Mouse (Mus musculus) brain, embryonic 18.5 days (tissue): Measurements from ENCODE around the gene Spats2.

Experiments used
- DNase-seq: peaks from one replicate; pipeline ENCODE4 v3.0.0-alpha.2; 2012; ENCODE audit warnings: low read depth, low spot score

The Spats2 gene

DNA sequence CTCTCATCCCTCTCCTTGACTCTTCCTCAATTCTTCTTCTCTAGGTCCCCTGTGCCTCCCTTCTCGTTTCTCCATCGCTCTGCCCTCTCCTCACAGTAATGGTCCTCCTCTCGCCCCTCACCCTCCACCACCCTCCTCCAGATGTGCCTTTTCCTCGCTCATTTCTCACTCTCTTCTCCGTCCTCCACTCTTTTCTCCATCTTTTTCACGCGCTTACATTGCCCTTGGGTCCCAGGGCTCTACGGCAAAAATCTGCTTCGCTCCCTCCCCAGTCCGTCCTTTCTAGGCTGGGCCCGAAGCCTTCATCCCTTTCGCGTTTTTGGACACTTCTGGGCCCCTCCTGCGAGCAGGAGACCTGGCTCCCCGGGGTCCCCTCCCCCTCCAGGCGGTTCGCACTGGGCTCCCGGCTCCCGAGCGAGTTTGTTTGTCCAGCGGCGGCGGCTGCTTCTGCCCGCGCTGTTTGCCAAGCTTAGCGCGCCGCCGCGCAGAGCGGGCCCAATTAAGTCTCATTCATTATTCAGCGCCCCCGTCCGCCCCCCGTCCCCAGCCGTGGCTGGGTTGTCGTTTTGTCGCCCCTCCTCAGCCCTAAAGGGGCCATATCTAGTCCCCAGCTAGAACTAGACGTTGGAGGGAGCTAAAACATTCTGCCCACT lies 27.8 kb upstream of the Spats2 start:
- no peak for DNase-seq

GRCm38 (mm10) chr15:99098493-99098861 lies 27.2 kb upstream of the Spats2 start:
- DNase-seq, result no peak

- no peak for DNase-seq
Measured at GRCm38 (mm10) chr15:99099139-99099556, 26.6 kb upstream of the Spats2 start.

DNA sequence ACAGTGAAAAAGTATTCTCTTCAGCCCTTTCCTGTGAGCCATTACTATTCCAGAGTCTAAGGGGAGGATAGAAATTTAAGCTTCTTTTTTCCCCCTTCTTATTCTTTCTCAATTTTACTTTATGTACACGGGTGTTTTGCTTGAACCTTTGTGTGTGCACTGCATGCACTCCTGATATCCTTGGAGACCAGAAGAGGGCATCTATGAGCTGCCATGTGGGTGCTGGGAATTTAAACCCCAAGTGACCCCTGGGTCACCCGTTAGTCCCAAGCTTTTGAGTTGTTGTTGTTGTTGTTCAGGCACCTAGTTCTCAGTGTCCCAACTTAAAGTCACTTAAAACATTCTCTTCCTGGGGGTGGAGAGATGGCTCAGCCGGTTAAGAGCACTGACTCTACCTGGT lies 25.7 kb upstream of the Spats2 start:
- DNase-seq, result no peak

GRCm38 (mm10) chr15:99105238-99105637 lies 20.5 kb upstream of the Spats2 start:
- no peak for DNase-seq

GRCm38 (mm10) chr15:99107866-99108265 lies 17.9 kb upstream of the Spats2 start:
- no peak for DNase-seq

GRCm38 (mm10) chr15:99111139-99111538 lies 14.6 kb upstream of the Spats2 start:
- DNase-seq, result no peak

- no peak for DNase-seq
Measured at GRCm38 (mm10) chr15:99111809-99112208, 13.9 kb upstream of the Spats2 start.

- DNase-seq, result no peak
Measured at GRCm38 (mm10) chr15:99112843-99113395, 12.8 kb upstream of the Spats2 start.

DNA sequence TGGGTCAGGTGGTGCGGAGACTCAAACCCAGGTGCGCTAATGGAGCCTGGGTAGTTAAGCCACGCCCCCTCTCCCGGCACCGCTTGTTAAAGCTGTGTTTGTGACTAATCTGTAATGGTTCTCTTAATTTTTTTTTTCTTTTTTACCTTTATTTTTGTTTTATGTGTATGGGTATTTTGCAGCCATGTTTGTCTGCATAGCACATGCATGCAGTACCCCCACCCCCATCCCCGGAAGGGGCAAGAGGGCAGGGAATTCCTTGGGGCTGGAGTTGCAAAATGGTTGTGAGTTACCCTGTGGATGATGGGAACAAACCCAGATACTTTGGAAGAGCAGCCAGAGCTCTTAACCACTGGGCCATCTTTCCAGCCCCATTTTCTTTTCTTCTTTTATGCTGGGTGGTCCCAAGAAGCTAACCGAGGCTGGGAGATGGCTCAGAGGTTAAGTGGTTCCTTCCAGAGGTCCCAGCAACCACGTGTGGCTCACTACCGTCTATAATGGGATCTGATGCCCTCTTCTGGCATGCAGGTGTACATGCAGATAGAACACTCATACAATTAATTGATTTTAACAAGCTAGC lies 12.2 kb upstream of the Spats2 start:
- DNase-seq, result no peak

DNA sequence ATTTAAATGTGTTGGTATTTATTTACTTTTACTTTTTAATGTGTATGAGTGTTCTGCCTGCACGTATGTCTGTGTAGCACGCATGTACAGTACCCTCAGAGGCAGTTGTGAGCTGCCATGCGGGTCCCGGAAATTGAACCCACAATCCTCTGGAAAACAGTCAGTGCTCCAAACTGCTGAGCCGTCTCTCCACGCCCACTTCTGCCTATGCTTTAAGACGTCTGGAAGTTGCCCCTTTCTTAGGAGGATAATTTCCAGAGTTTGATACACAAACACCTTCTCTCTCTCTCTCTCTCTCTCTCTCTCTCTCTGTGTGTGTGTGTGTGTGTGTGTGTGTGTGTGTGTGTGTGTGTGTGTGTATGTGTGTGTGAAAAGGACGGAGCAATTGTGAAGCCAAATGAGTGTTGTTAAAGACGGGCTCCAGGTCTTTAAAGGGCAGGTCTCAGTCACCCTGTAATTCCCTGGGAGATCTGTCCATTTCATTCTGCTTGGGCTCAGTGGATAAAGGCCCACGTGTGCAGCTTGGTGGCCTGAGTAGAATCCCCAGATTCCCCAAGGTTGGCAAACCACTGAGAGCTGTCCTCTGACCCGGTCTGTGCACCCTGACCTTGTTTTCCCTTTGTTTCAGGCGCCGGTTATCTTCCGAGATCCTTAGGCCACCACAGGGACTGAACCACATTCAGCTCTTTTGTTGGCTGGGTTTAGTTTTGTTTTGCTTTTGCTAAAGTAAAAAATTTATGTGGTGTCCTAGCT lies 11.2 kb upstream of the Spats2 start:
- DNase-seq, result no peak

GRCm38 (mm10) chr15:99115065-99115423 lies 10.7 kb upstream of the Spats2 start:
- DNase-seq, result no peak

DNA sequence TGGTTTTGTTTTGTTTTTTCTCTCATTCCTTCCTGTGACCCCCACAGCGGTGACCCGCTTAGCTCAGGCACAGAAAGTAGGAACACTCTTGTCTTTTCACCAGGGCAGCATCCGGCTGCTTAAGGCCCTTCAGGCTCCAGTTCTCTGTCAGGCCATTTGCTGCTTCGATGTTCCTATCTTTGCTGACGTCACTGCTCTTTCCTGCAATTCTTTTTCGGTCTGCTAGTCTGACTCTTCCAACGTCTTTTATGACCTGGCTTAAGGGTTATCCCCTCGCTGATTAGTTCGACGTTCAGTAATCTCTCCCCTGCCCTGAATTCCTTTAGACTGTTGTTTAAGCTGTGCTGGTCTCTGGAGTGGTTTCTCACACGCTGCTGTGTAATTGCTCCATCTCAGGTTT lies 9.2 kb upstream of the Spats2 start:
- DNase-seq, result no peak

DNA sequence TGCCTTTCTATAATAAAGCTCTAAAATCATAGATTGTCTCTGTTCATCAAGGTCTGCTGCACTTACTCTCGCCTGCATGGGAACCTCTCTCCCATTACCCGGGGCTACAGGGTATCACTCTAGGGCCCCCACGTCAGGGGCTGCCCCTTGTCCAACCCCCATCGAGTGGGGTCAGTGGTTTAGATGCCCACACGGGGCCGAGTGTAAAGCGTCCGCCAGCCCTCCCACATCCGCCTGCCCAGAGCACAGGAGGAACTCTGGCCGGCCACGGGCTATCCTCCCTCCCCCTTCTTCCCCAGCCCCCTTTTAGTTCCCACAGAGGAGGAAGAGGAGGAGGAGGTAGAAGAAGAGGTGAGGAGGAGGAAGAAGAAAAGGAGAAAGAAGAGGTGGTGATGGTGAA lies 4.9 kb upstream of the Spats2 start:
- no peak for DNase-seq

DNA sequence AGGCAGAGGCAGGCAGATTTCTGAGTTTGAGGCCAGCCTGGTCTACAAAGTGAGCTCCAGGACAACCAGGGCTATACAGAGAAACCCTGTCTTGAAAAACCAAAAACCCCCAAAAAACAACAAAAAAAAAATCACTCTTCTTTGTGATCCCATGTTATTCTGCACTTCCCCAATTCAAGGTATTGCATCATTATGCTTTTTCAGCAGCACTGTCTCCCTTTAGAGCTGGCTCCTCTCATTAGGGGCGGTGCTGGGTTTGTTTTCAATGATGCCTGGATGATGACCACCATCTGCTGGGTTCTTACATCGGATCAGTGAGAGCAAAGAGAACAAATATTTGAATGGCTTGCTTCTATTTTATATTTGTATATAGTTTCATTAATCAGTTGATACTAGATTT lies 3.1 kb upstream of the Spats2 start:
- no peak for DNase-seq

GRCm38 (mm10) chr15:99126081-99126815 lies 532 bp downstream of the Spats2 start:
- DNase-seq, result peak; percentile 65

- no peak for DNase-seq
Measured at GRCm38 (mm10) chr15:99126816-99127365, 1.2 kb downstream of the Spats2 start.

DNA sequence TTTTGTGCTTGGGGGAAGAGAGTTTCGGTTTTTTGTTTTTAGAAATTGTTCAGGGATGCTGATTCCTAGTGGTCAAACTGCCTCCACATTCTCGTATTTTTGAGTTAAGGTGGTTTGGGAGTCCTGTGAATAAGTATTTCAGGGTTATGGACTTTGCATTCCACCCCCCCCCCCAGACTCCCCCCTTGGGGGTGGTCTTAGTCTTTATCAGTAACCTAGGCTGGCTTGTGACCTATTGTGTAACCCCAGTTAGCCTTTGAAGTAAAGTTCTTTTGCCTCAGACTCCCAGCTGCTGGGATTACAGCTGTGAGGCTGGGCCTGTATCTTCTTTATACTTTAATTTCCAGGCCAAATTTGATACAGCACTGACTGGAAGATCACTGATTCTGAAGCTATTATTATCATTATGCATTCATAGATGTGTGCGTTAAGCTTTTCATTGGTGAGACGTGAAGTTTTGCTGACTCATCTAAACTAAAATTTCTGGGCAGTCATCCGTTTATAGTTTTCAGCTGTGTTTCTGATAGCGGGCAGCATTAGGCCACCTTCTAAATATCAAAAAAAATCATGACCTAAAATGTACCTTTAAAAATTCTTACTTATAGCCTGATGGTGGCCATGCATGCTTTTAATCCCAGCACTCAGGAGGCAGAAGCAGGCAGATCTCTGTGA lies 2.3 kb downstream of the Spats2 start:
- DNase-seq, result no peak

DNA sequence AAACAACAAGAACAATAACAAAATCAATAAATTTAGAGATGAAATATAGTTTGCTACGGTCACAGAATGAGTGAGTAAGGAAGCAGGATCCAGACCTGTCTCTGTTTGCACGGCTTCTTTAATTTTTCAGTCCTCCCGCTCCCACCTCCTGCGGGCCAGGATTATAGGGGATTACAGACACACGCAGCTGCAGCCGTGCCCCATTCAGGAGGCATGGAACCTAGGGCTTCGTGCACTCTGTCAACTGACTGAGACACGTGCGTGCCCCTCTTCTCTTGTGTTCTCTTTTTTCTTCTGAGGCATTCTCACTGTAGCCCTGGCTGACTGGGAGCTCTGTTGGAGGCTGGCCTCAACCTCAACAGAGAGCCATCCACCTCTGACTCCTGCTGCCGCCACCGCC lies 3.7 kb downstream of the Spats2 start:
- DNase-seq, result no peak

DNA sequence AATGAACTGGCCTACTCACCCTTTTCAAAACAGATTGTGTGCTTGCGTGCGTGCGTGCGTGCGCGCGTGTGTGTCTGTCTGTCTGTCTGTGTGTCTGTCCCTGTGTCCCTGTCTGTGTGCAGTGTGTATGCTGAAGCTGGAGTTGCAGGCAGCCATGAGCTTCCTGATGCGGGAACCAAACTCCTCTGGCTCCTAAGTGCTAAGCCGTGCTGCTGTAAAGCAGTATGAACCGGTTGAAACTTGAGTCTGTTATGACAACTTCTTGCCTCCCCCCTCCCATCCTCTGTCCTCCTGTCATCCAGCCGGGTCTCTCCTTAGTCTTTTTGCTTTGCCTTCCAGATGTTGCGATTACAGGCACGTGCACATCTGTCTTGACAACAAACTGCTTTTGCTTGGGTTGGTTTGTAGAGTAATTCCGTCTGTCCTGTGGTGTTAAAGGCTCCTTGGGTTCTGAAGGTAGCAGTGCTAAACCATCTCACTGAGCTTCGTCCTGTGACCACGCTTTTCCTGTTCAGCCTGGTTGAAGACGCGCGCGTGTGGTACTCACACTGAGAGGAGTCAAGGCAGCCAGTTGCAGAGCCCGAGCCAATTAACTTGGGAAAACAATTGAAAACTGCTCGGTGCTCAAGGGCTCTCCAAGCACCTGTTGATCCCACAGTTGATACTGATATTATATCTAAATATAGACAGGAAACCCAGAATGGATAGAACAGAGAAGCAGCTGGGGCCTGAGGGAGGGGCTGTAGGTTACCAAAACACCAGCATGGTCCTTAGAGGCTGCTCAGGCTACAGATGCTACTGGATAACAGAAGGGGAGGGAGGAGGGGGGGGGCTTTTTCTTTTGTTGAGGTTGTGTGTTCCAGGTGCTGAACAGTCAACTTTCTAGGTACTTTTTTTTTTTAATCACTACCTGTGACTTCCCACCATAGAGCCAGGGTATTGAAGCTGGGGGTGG lies 4.5 kb downstream of the Spats2 start:
- no peak for DNase-seq
